Mouse (Mus musculus) forebrain, embryonic 12.5 days (tissue): ENCODE data around the gene Btrc. TPM values are rescaled to one million over a fixed set of nuclear protein-coding genes. Genes with fewer than 3 reads are reported as not detected.
"Not testable (repeated sequence)": the region's sequence is repeated elsewhere in the genome, so short reads cannot be mapped to it uniquely, and the experiment has no call there.

ENCODE experiments used
- ATAC-seq: fragments of 200-750 bp; cut with Nextera tagmentation; 2 replicates; pipeline ENCODE4 v1.8.0; 2017; ENCODE audit warnings: moderate TSS enrichment; ENCODE audit not compliant: low FRiP score
- H3K27ac ChIP-seq: fragments of 300-500 bp; sonication (generic); 2 replicates; pipeline ENCODE4 v1.5.1; 2016; ENCODE audit warnings: mild to moderate bottlenecking
- H3K27me3 ChIP-seq: fragments of 300-500 bp; sonication (generic); 2 replicates; pipeline ENCODE4 v1.6.1; 2016; ENCODE audit warnings: mild to moderate bottlenecking
- H3K36me3 ChIP-seq: fragments of 300-500 bp; sonication (generic); replicated peaks from 2 replicates; pipeline ENCODE4 v1.6.1; 2016; ENCODE audit warnings: mild to moderate bottlenecking
- H3K4me1 ChIP-seq: fragments of 300-500 bp; sonication (generic); 2 replicates; pipeline ENCODE4 v1.6.1; 2016
- H3K4me2 ChIP-seq: fragments of 300-500 bp; sonication (generic); 2 replicates; pipeline ENCODE4 v1.6.1; 2016; ENCODE audit warnings: mild to moderate bottlenecking, moderate library complexity
- H3K4me3 ChIP-seq: fragments of 300-500 bp; sonication (generic); replicated peaks from 2 replicates; pipeline ENCODE4 v1.5.1; 2016; ENCODE audit warnings: mild to moderate bottlenecking
- H3K9ac ChIP-seq: fragments of 300-500 bp; sonication (generic); 2 replicates; pipeline ENCODE4 v1.6.1; 2016; ENCODE audit warnings: mild to moderate bottlenecking
- H3K9me3 ChIP-seq: fragments of 300-500 bp; sonication (generic); 2 replicates; pipeline ENCODE4 v1.6.1; 2016
- WGBS: fragments of 180-500 bp; shearing (Covaris S2); methylation state at CpG from one replicate; pipeline ENCODE4 v1.1.7; 2016; 5-methylcytosine and 5-hydroxymethylcytosine counted together
- polyA plus RNA-seq: library from polyadenylated mRNA; unstranded; fragments of >200 nt; fragmentation: Nextera tagmentation; extraction: Ambion mirVana; gene quantifications from 2 replicates; pipeline ENCODE4 v1.2.1, GENCODE M21; 2016

The Btrc gene
- polyA plus RNA-seq, 1 experiment from 2014 or later, result 55.7 TPM

GRCm38 (mm10) chr19:45544152-45544924, 180.8 kb downstream of the Btrc start:
- peak overlapping the region; percentile 29 for H3K4me3 ChIP-seq
- ATAC-seq, result no peak
- H3K9me3 ChIP-seq, result no peaks in the 10 kb centered on the region
- H3K27me3 ChIP-seq, result peaks cover 94% of the 10 kb centered on the region
- no peaks in the 10 kb centered on the region for H3K36me3 ChIP-seq
- H3K9ac ChIP-seq, result peak overlapping the region; percentile 21; the same call in 1 of the 2 replicates
- peak overlapping the region; percentile 64 for H3K4me2 ChIP-seq
- WGBS, result 1% methylated on average over 22 of the region's 26 CpGs
- no peak overlapping the region for H3K27ac ChIP-seq
- H3K4me1 ChIP-seq, result peaks cover 31% of the 10 kb centered on the region

GRCm38 (mm10) chr19:45544925-45545321, 181.4 kb downstream of the Btrc start:
- Histone ChIP-seq H3K4me1 (peaks cover 32% of the 10 kb centered on the region), H3K9ac (peak overlapping the region; percentile 21; the same call in 1 of the 2 replicates), H3K36me3 (no peaks in the 10 kb centered on the region), H3K27ac (no peak overlapping the region), H3K4me3 (peak overlapping the region; percentile 29), H3K4me2 (peak overlapping the region; percentile 64), H3K27me3 (peaks cover 94% of the 10 kb centered on the region), H3K9me3 (no peaks in the 10 kb centered on the region)
- WGBS, result under 1% methylated on average over 30 of the region's 30 CpGs
- peak; percentile 57 for ATAC-seq

- H3K9me3 ChIP-seq, H3K4me3 ChIP-seq, ATAC-seq, H3K9ac ChIP-seq, H3K36me3 ChIP-seq, H3K4me2 ChIP-seq, H3K27ac ChIP-seq: not testable (repeated sequence)
- Histone ChIP-seq H3K4me1 (peaks cover 17% of the 10 kb centered on the region), H3K27me3 (peaks cover 68% of the 10 kb centered on the region)
Observed at GRCm38 (mm10) chr19:45548196-45548595, 184.7 kb downstream of the Btrc start.

- no peaks in the 10 kb centered on the region for H3K9me3 ChIP-seq
- H3K9ac ChIP-seq, result no peak overlapping the region
- no peak overlapping the region for H3K4me3 ChIP-seq
- H3K27me3 ChIP-seq, result peaks cover 57% of the 10 kb centered on the region
- WGBS, result 75% methylated on average over 23 of the region's 23 CpGs
- no peak overlapping the region for H3K27ac ChIP-seq
- no peak overlapping the region for H3K4me2 ChIP-seq
- no peak for ATAC-seq
- H3K4me1 ChIP-seq, result peaks cover 12% of the 10 kb centered on the region
- peaks cover 15% of the 10 kb centered on the region for H3K36me3 ChIP-seq
Observed at GRCm38 (mm10) chr19:45549128-45549915, 185.8 kb downstream of the Btrc start.

GRCm38 (mm10) chr19:45549948-45550347, 186.4 kb downstream of the Btrc start:
- H3K4me3 ChIP-seq, result no peak overlapping the region
- WGBS, result 85% methylated on average over 4 of the region's 4 CpGs
- H3K36me3 ChIP-seq, result peaks cover 21% of the 10 kb centered on the region
- ATAC-seq, result no peak
- H3K27ac ChIP-seq, result no peak overlapping the region
- no peaks in the 10 kb centered on the region for H3K9me3 ChIP-seq
- H3K4me1 ChIP-seq, result peaks cover 6% of the 10 kb centered on the region
- H3K4me2 ChIP-seq, result no peak overlapping the region
- peaks cover 51% of the 10 kb centered on the region for H3K27me3 ChIP-seq
- no peak overlapping the region for H3K9ac ChIP-seq

GRCm38 (mm10) chr19:45552187-45552586, 188.7 kb downstream of the Btrc start:
- H3K27ac ChIP-seq, result no peak overlapping the region
- H3K27me3 ChIP-seq, result peaks cover 29% of the 10 kb centered on the region
- no peak overlapping the region for H3K4me2 ChIP-seq
- H3K4me1 ChIP-seq, result peaks cover 6% of the 10 kb centered on the region
- 93% methylated on average over 6 of the region's 6 CpGs for WGBS
- H3K36me3 ChIP-seq, result peaks cover 35% of the 10 kb centered on the region
- H3K4me3 ChIP-seq, result no peak overlapping the region
- no peak for ATAC-seq
- H3K9me3 ChIP-seq, result no peaks in the 10 kb centered on the region
- no peak overlapping the region for H3K9ac ChIP-seq

GRCm38 (mm10) chr19:45554136-45554535, 190.6 kb downstream of the Btrc start:
- no peak for ATAC-seq
- Histone ChIP-seq H3K4me2 (no peak overlapping the region), H3K9me3 (no peaks in the 10 kb centered on the region), H3K27me3 (peaks cover 14% of the 10 kb centered on the region), H3K4me1 (peaks cover 3% of the 10 kb centered on the region), H3K9ac (no peak overlapping the region), H3K36me3 (peaks cover 39% of the 10 kb centered on the region), H3K27ac (no peak overlapping the region), H3K4me3 (no peak overlapping the region)
- WGBS, result 95% methylated on average over 11 of the region's 11 CpGs

- Histone ChIP-seq H3K9me3 (no peaks in the 10 kb centered on the region), H3K4me3 (peak within 1 kb of the TSS; percentile 83), H3K36me3 (peaks cover 15% of the 10 kb centered on the region), H3K27ac (peak within 1 kb of the TSS; percentile 57), H3K4me1 (peaks cover 17% of the 10 kb centered on the region), H3K4me2 (peak within 1 kb of the TSS; percentile 93), H3K27me3 (peaks cover 15% of the 10 kb centered on the region), H3K9ac (peak within 1 kb of the TSS; percentile 77)
- ATAC-seq, result peak; percentile 86
- WGBS, result under 1% methylated on average over 35 of the region's 35 CpGs
Observed at GRCm38 (mm10) chr19:45560153-45560890, 196.8 kb downstream of the Btrc start, which contains the start of the genes Poll and Gm17018. Gene Poll (minus strand): TSS chr19:45560531. Gene Gm17018 (plus strand): TSS chr19:45560615.

GRCm38 (mm10) chr19:45565925-45566715, 202.6 kb downstream of the Btrc start:
- no peak for ATAC-seq
- WGBS, result 57% methylated on average over 15 of the region's 15 CpGs
- Histone ChIP-seq H3K9ac (no peak overlapping the region), H3K4me1 (peaks cover 33% of the 10 kb centered on the region), H3K4me2 (no peak overlapping the region), H3K36me3 (no peaks in the 10 kb centered on the region), H3K9me3 (no peaks in the 10 kb centered on the region), H3K4me3 (no peak overlapping the region), H3K27ac (no peak overlapping the region), H3K27me3 (peaks cover 62% of the 10 kb centered on the region)

- no peak for ATAC-seq
- no peak overlapping the region for H3K9ac ChIP-seq
- WGBS, result 6% methylated on average over 14 of the region's 14 CpGs
Observed at GRCm38 (mm10) chr19:45567367-45567766, 203.8 kb downstream of the Btrc start.

GRCm38 (mm10) chr19:45573033-45573432, 209.5 kb downstream of the Btrc start:
- Histone ChIP-seq H3K27ac (no peak overlapping the region), H3K9me3 (no peaks in the 10 kb centered on the region), H3K9ac (no peak overlapping the region), H3K4me1 (peaks cover 20% of the 10 kb centered on the region), H3K4me3 (no peak overlapping the region), H3K4me2 (no peak overlapping the region), H3K27me3 (peaks cover 79% of the 10 kb centered on the region), H3K36me3 (peaks cover 26% of the 10 kb centered on the region)
- 78% methylated on average over 6 of the region's 6 CpGs for WGBS
- no peak for ATAC-seq

More at GRCm38 (mm10) chr19:45567367-45567766, 203.8 kb downstream of the Btrc start:
- Histone ChIP-seq H3K4me2 (peak overlapping the region; percentile 19; the same call in 1 of the 2 replicates), H3K9me3 (no peaks in the 10 kb centered on the region), H3K36me3 (peaks cover 7% of the 10 kb centered on the region), H3K27ac (0 out of 2 replicates have a peak overlapping the region, but pooled peaks have one; percentile 42), H3K4me3 (no peak overlapping the region), H3K27me3 (peaks cover 75% of the 10 kb centered on the region), H3K4me1 (peaks cover 33% of the 10 kb centered on the region)
